Mouse (Mus musculus) MEL (cell line): ENCODE measurements around the gene Pmpca. TPM values are rescaled to one million over a fixed set of nuclear protein-coding genes. Genes with fewer than 3 reads are reported as not detected.

Experiments
- DNase-seq: peaks from one replicate; pipeline ENCODE4 v3.0.0; 2011; ENCODE audit warnings: low read depth, low spot score
- H3K27ac ChIP-seq: 2 replicates; pipeline ENCODE4 v1.5.1; 2012; ENCODE audit warnings: low read depth, mild to moderate bottlenecking, control low read depth, low read length, moderate library complexity; ENCODE audit not compliant: control insufficient read depth
- H3K27me3 ChIP-seq, 2 experiments: fragments of 150-350 bp in 1 of 2; sonication (generic) in 1 of 2; 2 replicates each; pipeline ENCODE4 v1.6.1; 2012; ENCODE audit warnings: low read length in 2 of 2, mild to moderate bottlenecking in 2 of 2, improper control_type of control experiment in 1 of 2, moderate library complexity in 1 of 2; ENCODE audit not compliant: insufficient read depth in 2 of 2, control insufficient read depth in 1 of 2
- H3K36me3 ChIP-seq, 2 experiments: 2 replicates each; pipeline ENCODE4 v1.6.1; 2012 to 2014; ENCODE audit warnings: low read length in 2 of 2, improper control_type of control experiment in 1 of 2, inconsistent platforms in 1 of 2, mild to moderate bottlenecking in 1 of 2; ENCODE audit not compliant: insufficient read depth in 2 of 2, control insufficient read depth in 1 of 2
- H3K4me1 ChIP-seq, 2 experiments: fragments of 150-350 bp in 1 of 2; sonication (generic) in 1 of 2; 2 replicates each; pipeline ENCODE4 v1.6.1; 2012; ENCODE audit warnings: low read length in 2 of 2, improper control_type of control experiment in 1 of 2, mild to moderate bottlenecking in 1 of 2; ENCODE audit not compliant: insufficient read depth in 2 of 2, control insufficient read depth in 1 of 2
- H3K4me3 ChIP-seq, 2 experiments: fragments of 150-350 bp in 1 of 2; sonication (generic) in 1 of 2; 2 replicates each; pipeline ENCODE4 v1.5.1; 2012; ENCODE audit warnings: low read depth in 2 of 2, low read length in 2 of 2, mild to moderate bottlenecking in 2 of 2, moderate library complexity in 2 of 2, control low read depth in 1 of 2, improper control_type of control experiment in 1 of 2; ENCODE audit not compliant: control insufficient read depth in 1 of 2, insufficient read depth in 1 of 2
- H3K79me2 ChIP-seq: 2 replicates; pipeline ENCODE4 v1.6.1; 2012; ENCODE audit warnings: mild to moderate bottlenecking, low read length, moderate library complexity; ENCODE audit not compliant: control insufficient read depth, poor library complexity, insufficient read depth
- H3K9ac ChIP-seq: 2 replicates; pipeline ENCODE4 v1.6.1; 2012; ENCODE audit warnings: low read depth, mild to moderate bottlenecking, control low read depth, low read length, moderate library complexity; ENCODE audit not compliant: control insufficient read depth, poor library complexity, severe bottlenecking
- H3K9me3 ChIP-seq: fragments of 150-350 bp; sonication (generic); replicated peaks from 2 replicates; pipeline ENCODE4 v1.6.1; 2012; ENCODE audit warnings: mild to moderate bottlenecking, low read length, improper control_type of control experiment, moderate library complexity; ENCODE audit not compliant: insufficient read depth
- BHLHE40 ChIP-seq: IDR thresholded peaks from 2 replicates; pipeline ENCODE4 v1.6.1; 2012; ENCODE audit warnings: low read depth, mild to moderate bottlenecking, inconsistent platforms, low read length, improper control_type of control experiment, borderline replicate concordance
- CHD1 ChIP-seq: IDR thresholded peaks from 2 replicates; pipeline ENCODE4 v1.6.1; 2012; ENCODE audit warnings: low read depth, mild to moderate bottlenecking, inconsistent platforms, low read length, improper control_type of control experiment
- CHD2 ChIP-seq: IDR thresholded peaks from 2 replicates; pipeline ENCODE4 v1.6.1; 2011; ENCODE audit warnings: low read length, improper control_type of control experiment
- CTCF ChIP-seq, 3 experiments: IDR thresholded peaks in 2 of 3; conservative IDR thresholded peaks in 1 of 3; 2 replicates each; pipeline ENCODE4 v1.5.1; 2011 to 2012; ENCODE audit warnings: low read length in 3 of 3, low read depth in 2 of 3, mild to moderate bottlenecking in 2 of 3, improper control_type of control experiment in 1 of 3, inconsistent platforms in 1 of 3, mixed read lengths in 1 of 3, moderate library complexity in 1 of 3; ENCODE audit not compliant: control insufficient read depth in 1 of 3, insufficient read depth in 1 of 3, poor library complexity in 1 of 3, severe bottlenecking in 1 of 3
- E2F4 ChIP-seq: IDR thresholded peaks from 2 replicates; pipeline ENCODE4 v1.6.1; 2011; ENCODE audit warnings: low read depth, low read length, improper control_type of control experiment, borderline replicate concordance
- ELF1 ChIP-seq: IDR thresholded peaks from 2 replicates; pipeline ENCODE4 v1.6.1; 2014; ENCODE audit warnings: low read depth, mild to moderate bottlenecking, inconsistent platforms, low read length, improper control_type of control experiment, moderate library complexity
- EP300 ChIP-seq, 2 experiments: IDR thresholded peaks; 2 replicates each; pipeline ENCODE4 v1.6.1; 2011; ENCODE audit warnings: improper control_type of control experiment in 2 of 2, low read length in 2 of 2, low read depth in 1 of 2, mild to moderate bottlenecking in 1 of 2
- ETS1 ChIP-seq: IDR thresholded peaks from 2 replicates; pipeline ENCODE4 v1.6.1; 2012; ENCODE audit warnings: low read depth, mild to moderate bottlenecking, inconsistent platforms, low read length, improper control_type of control experiment, moderate library complexity
- GATA1 ChIP-seq: IDR thresholded peaks from 2 replicates; pipeline ENCODE4 v1.6.1; 2011; ENCODE audit warnings: low read depth, low read length, improper control_type of control experiment
- HCFC1 ChIP-seq: IDR thresholded peaks from 2 replicates; pipeline ENCODE4 v1.6.1; 2012; ENCODE audit warnings: low read depth, mild to moderate bottlenecking, inconsistent platforms, low read length, improper control_type of control experiment, moderate library complexity
- JUND ChIP-seq: IDR thresholded peaks from 2 replicates; pipeline ENCODE4 v1.6.1; 2011; ENCODE audit warnings: low read depth, mild to moderate bottlenecking, improper control_type of control experiment, low read length
- KAT2A ChIP-seq: conservative IDR thresholded peaks from 2 replicates; pipeline ENCODE4 v1.6.1; 2012; ENCODE audit warnings: low read depth, low read length, improper control_type of control experiment, inconsistent platforms
- MAFK ChIP-seq: IDR thresholded peaks from 2 replicates; pipeline ENCODE4 v1.6.1; 2011; ENCODE audit warnings: low read depth, mild to moderate bottlenecking, low read length, improper control_type of control experiment, borderline replicate concordance
- MAZ ChIP-seq: IDR thresholded peaks from 2 replicates; pipeline ENCODE4 v1.6.1; 2012; ENCODE audit warnings: low read depth, mild to moderate bottlenecking, inconsistent platforms, low read length, improper control_type of control experiment
- MEF2A ChIP-seq: IDR thresholded peaks from 2 replicates; pipeline ENCODE4 v1.6.1; 2014; ENCODE audit warnings: low read depth, mild to moderate bottlenecking, inconsistent platforms, low read length, improper control_type of control experiment; ENCODE audit not compliant: poor library complexity, insufficient replicate concordance, severe bottlenecking; ENCODE audit errors: extremely low read depth
- MXI1 ChIP-seq: IDR thresholded peaks from 2 replicates; pipeline ENCODE4 v1.6.1; 2011; ENCODE audit warnings: mild to moderate bottlenecking, low read depth, low read length, improper control_type of control experiment
- MYB ChIP-seq: IDR thresholded peaks from 2 replicates; pipeline ENCODE4 v1.6.1; 2011; ENCODE audit warnings: mild to moderate bottlenecking, low read depth, low read length, improper control_type of control experiment
- MYC ChIP-seq: IDR thresholded peaks from 2 replicates; pipeline ENCODE4 v1.6.1; 2011; ENCODE audit warnings: low read depth, mild to moderate bottlenecking, low read length, improper control_type of control experiment, moderate library complexity
- NELFE ChIP-seq: IDR thresholded peaks from 2 replicates; pipeline ENCODE4 v1.6.1; 2011; ENCODE audit warnings: low read depth, low read length, improper control_type of control experiment
- POLR2A ChIP-seq, 2 experiments: IDR thresholded peaks; 2 replicates each; pipeline ENCODE4 v1.6.1; 2011 to 2012; ENCODE audit warnings: low read length in 2 of 2, mild to moderate bottlenecking in 2 of 2, control low read depth in 1 of 2, improper control_type of control experiment in 1 of 2, low read depth in 1 of 2, moderate library complexity in 1 of 2; ENCODE audit not compliant: control insufficient read depth in 1 of 2, insufficient read depth in 1 of 2, poor library complexity in 1 of 2
- POLR2AphosphoS2 ChIP-seq: IDR thresholded peaks from 2 replicates; pipeline ENCODE4 v1.6.1; 2011; ENCODE audit warnings: low read length, improper control_type of control experiment
- POLR2AphosphoS5 ChIP-seq: IDR thresholded peaks from 2 replicates; pipeline ENCODE4 v1.6.1; 2012; ENCODE audit warnings: low read depth, borderline replicate concordance, mild to moderate bottlenecking, inconsistent platforms, low read length, moderate library complexity, mixed read lengths
- RAD21 ChIP-seq: IDR thresholded peaks from 2 replicates; pipeline ENCODE4 v1.6.1; 2011; ENCODE audit warnings: mild to moderate bottlenecking, low read depth, low read length, improper control_type of control experiment
- RCOR1 ChIP-seq: IDR thresholded peaks from 2 replicates; pipeline ENCODE4 v1.6.1; 2012; ENCODE audit warnings: low read depth, mild to moderate bottlenecking, inconsistent platforms, low read length, improper control_type of control experiment
- SIN3A ChIP-seq: IDR thresholded peaks from 2 replicates; pipeline ENCODE4 v1.6.1; 2012; ENCODE audit warnings: low read length, improper control_type of control experiment, inconsistent platforms
- SMC3 ChIP-seq: IDR thresholded peaks from 2 replicates; pipeline ENCODE4 v1.6.1; 2011; ENCODE audit warnings: low read depth, low read length, improper control_type of control experiment
- TAL1 ChIP-seq: IDR thresholded peaks from 2 replicates; pipeline ENCODE4 v1.6.1; 2012; ENCODE audit warnings: mild to moderate bottlenecking, inconsistent platforms, low read length, moderate library complexity, mixed read lengths
- TBP ChIP-seq: IDR thresholded peaks from 2 replicates; pipeline ENCODE4 v1.8.0; 2011; ENCODE audit warnings: low read depth, low read length, improper control_type of control experiment
- TCF12 ChIP-seq: IDR thresholded peaks from 2 replicates; pipeline ENCODE4 v1.6.1; 2014; ENCODE audit warnings: low read depth, mild to moderate bottlenecking, inconsistent platforms, low read length, improper control_type of control experiment, moderate library complexity
- UBTF ChIP-seq: IDR thresholded peaks from 2 replicates; pipeline ENCODE4 v1.6.1; 2012; ENCODE audit warnings: low read depth, mild to moderate bottlenecking, inconsistent platforms, low read length, improper control_type of control experiment, moderate library complexity, borderline replicate concordance; ENCODE audit not compliant: insufficient read depth
- USF1 ChIP-seq: IDR thresholded peaks from 2 replicates; pipeline ENCODE4 v1.6.1; 2014; ENCODE audit warnings: low read depth, mild to moderate bottlenecking, inconsistent platforms, low read length, improper control_type of control experiment, moderate library complexity
- USF2 ChIP-seq, 2 experiments: IDR thresholded peaks; 2 replicates each; pipeline ENCODE4 v1.6.1; 2011 to 2012; ENCODE audit warnings: improper control_type of control experiment in 2 of 2, low read length in 2 of 2, borderline replicate concordance in 1 of 2, inconsistent platforms in 1 of 2, low read depth in 1 of 2, mild to moderate bottlenecking in 1 of 2; ENCODE audit not compliant: insufficient read depth in 1 of 2
- ZC3H11A ChIP-seq: IDR thresholded peaks from 2 replicates; pipeline ENCODE4 v1.6.1; 2012; ENCODE audit warnings: low read depth, mild to moderate bottlenecking, inconsistent platforms, low read length, improper control_type of control experiment
- ZKSCAN1 ChIP-seq: IDR thresholded peaks from 2 replicates; pipeline ENCODE4 v1.6.1; 2012; ENCODE audit warnings: low read depth, mild to moderate bottlenecking, inconsistent platforms, low read length, improper control_type of control experiment, moderate library complexity
- ZMIZ1 ChIP-seq: IDR thresholded peaks from 2 replicates; pipeline ENCODE4 v1.6.1; 2012; ENCODE audit warnings: low read depth, mild to moderate bottlenecking, inconsistent platforms, low read length, improper control_type of control experiment, moderate library complexity
- ZNF384 ChIP-seq: IDR thresholded peaks from 2 replicates; pipeline ENCODE4 v1.6.1; 2012; ENCODE audit warnings: low read depth, mild to moderate bottlenecking, inconsistent platforms, low read length, improper control_type of control experiment
- polyA plus RNA-seq, 2 experiments: library from polyadenylated mRNA; stranded (reverse) in 1 of 2; unstranded in 1 of 2; fragments of >175 nt in 1 of 2; fragments of >200 nt in 1 of 2; gene quantifications; 2 replicates each; pipeline versions ENCODE4 v1.2.1 to v1.2.4; 2012; ENCODE audit warnings: low replicate concordance in 2 of 2, low read depth in 1 of 2; ENCODE audit not compliant: insufficient read length in 2 of 2, insufficient read depth in 1 of 2, missing spikeins in 1 of 2
- total RNA-seq: library from RNA; depleted of rRNA; stranded (reverse); fragments of 300-350 nt; gene quantifications from 2 replicates; pipeline ENCODE4 v1.2.3, GENCODE M21; 2012; rRNA removed

Gene Pmpca
- total RNA-seq, result 87.6 and 96.5 TPM in 2 replicates
- 100 to 1,000 TPM in 1 of 2 experiments, 10 to 100 TPM in 1; 46.4 to 166 TPM for polyA plus RNA-seq

DNA sequence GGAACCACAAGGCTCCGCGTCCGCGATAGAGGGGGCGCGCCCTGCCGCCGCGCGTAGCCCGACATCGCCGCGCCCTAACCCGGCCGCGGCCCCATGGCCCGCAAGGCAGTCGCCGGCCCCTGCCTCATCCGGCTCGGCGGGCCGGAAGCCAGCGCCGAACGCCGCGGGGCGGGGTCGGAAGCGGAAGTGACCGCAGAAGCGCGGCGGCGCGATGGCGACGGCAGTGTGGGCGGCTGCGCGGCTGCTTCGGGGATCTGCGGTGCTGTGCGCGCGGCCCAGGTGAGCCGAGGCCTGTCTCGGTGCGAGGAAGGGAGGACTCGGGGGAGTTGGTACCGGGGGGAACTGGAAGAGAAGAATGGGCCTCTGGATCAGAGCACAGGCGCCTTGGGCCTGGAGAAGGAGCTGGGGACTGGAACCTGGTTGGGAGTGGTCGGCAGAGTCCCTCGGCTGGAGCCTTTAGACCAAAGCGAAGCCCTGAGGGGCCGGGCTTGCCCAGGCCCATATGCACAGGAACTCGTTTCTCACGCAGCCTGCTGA is at the start of gene Pmpca, which contains the start of gene Entr1:
TSS of gene Pmpca (plus strand) at position 186 of the 537 bp plus-strand sequence.
TSS of gene Entr1 (minus strand) at position 163 of the 537 bp plus-strand sequence.
- peak within 1 kb of the TSS; percentile 85 for H3K9ac ChIP-seq
- peaks cover 0 to 11% of the 10 kb centered on the region in 2 experiments; a peak in 3 of 4 replicates for H3K4me1 ChIP-seq
- peaks cover 7 to 12% of the 10 kb centered on the region in 2 experiments for H3K36me3 ChIP-seq
- DNase-seq, result peak; percentile 87
- peak within 1 kb of the TSS; percentile 75 to 93 for H3K4me3 ChIP-seq
- H3K9me3 ChIP-seq, result no peaks in the 10 kb centered on the region
- no peaks in the 10 kb centered on the region for H3K27me3 ChIP-seq
- H3K27ac ChIP-seq, result peak within 1 kb of the TSS; percentile 34; the same call in 1 of the 2 replicates
- H3K79me2 ChIP-seq, result peaks cover 31% of the 10 kb centered on the region
- no peak for TF ChIP-seq E2F4
- peak; percentile 82 for TF ChIP-seq SIN3A
- peak; percentile 66 for TF ChIP-seq TCF12
- no peak for TF ChIP-seq ZKSCAN1
- TF ChIP-seq MYB, result no peak
- TF ChIP-seq ETS1, result 0 out of 2 replicates have a peak, but pooled peaks have one; percentile 17
- 0 out of 2 replicates have a peak, but pooled peaks have one; percentile 14 for TF ChIP-seq MYC
- TF ChIP-seq CTCF (IDR thresholded peaks at IDR 0.05 in 2 of 3, conservative IDR thresholded peaks at IDR 0.05 in 1 of 3; ENCODE audit: control insufficient read depth in 1 of 3, insufficient read depth in 1 of 3, low read depth in 2 of 3, low read length in 3 of 3, poor library complexity in 1 of 3, severe bottlenecking in 1 of 3), result no peak
- TF ChIP-seq GATA1, result no peak
- TF ChIP-seq USF1, result no peak
- no peak for TF ChIP-seq MAFK
- TF ChIP-seq NELFE, result peak; percentile 96
- no peak for TF ChIP-seq CHD1
- no peak; the same call in 1 of the 2 replicates for TF ChIP-seq KAT2A
- TF ChIP-seq ELF1, result peak; percentile 87
- TF ChIP-seq HCFC1, result peak; percentile 87
- no peak for TF ChIP-seq SMC3
- no peak for TF ChIP-seq ZNF384
- TF ChIP-seq USF2 (IDR thresholded peaks at IDR 0.05; ENCODE audit: borderline replicate concordance in 1 of 2, insufficient read depth in 1 of 2, low read depth in 1 of 2, low read length in 2 of 2), result no peak
- no peak for TF ChIP-seq JUND
- 0 out of 2 replicates have a peak, but pooled peaks have one; percentile 13 for TF ChIP-seq TBP
- TF ChIP-seq POLR2AphosphoS2, result peak; percentile 90
- TF ChIP-seq BHLHE40, result no peak
- peak; percentile 59; the same call in 1 of the 2 replicates for TF ChIP-seq MAZ
- no peak for TF ChIP-seq ZC3H11A
- TF ChIP-seq TAL1, result no peak
- no peak for TF ChIP-seq EP300 (IDR thresholded peaks at IDR 0.05; ENCODE audit: low read depth in 1 of 2, low read length in 2 of 2)
- TF ChIP-seq RCOR1, result no peak
- TF ChIP-seq MXI1, result peak; percentile 84
- TF ChIP-seq CHD2, result no peak
- no peak for TF ChIP-seq UBTF
- peak; percentile 94 to 97 for TF ChIP-seq POLR2A (IDR thresholded peaks at IDR 0.05; ENCODE audit: control insufficient read depth in 1 of 2, insufficient read depth in 1 of 2, low read depth in 1 of 2, low read length in 2 of 2, poor library complexity in 1 of 2)
- TF ChIP-seq MEF2A, result 0 out of 2 replicates have a peak, but pooled peaks have one; percentile 17
- TF ChIP-seq POLR2AphosphoS5, result no peak
- peak; percentile 57; the same call in 1 of the 2 replicates for TF ChIP-seq ZMIZ1
- TF ChIP-seq RAD21, result no peak
